Mouse (Mus musculus): ENCODE measurements around the gene Fbxw7. TPM values are rescaled to one million over a fixed set of nuclear protein-coding genes. Genes with fewer than 3 reads are reported as not detected.

The Fbxw7 gene
- polyA plus RNA-seq, 1 experiment, result 6.8 TPM

DNA sequence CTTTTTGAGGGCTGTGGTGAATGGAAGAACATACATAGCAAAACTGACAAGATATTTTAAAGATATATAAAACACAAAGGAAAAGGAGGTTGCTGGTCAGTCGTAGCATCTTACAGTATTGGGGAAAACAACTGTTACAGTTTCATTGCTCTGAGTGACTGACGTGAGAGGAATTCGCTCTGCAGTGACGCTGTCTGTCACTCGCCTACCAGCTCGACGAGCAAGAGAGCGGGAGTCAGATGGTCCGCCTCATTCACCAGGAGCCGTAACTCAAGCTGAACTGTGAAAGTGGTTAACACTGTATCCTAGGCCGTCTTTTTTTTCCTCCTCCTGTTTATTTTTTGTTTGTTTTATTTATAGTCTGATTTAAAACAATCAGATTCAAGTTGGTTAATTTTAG, 163.6 kb downstream of the Fbxw7 start:
- Histone ChIP-seq H3K4me2 (ENCODE audit: low read depth) (no peak overlapping the region), H3K27me3 (ENCODE audit: control insufficient read depth, insufficient read depth, insufficient read length) (no peaks in the 10 kb centered on the region), H3K36me3 (ENCODE audit: control insufficient read depth, insufficient read depth) (peaks cover 7% of the 10 kb centered on the region), H3K79me2 (ENCODE audit: control insufficient read depth, insufficient read depth) (no peaks in the 10 kb centered on the region), H3K4me3 (no peak overlapping the region), H3ac (ENCODE audit: control insufficient read depth, insufficient read length) (no peak overlapping the region)
- no peak for TF ChIP-seq POLR2AphosphoS2 (IDR thresholded peaks at IDR 0.05; ENCODE audit: insufficient read length, low read depth)
- no peak for TF ChIP-seq E2F4 (IDR thresholded peaks at IDR 0.05; ENCODE audit: insufficient read depth)
- TF ChIP-seq CEBPB (IDR thresholded peaks at IDR 0.05; ENCODE audit: insufficient read depth, poor library complexity, severe bottlenecking), result no peak
- no peak for TF ChIP-seq TCF3 (IDR thresholded peaks at IDR 0.05; ENCODE audit: insufficient read length, low read depth)
- no peak for TF ChIP-seq SRF (IDR thresholded peaks at IDR 0.05; ENCODE audit: control insufficient read depth, insufficient read length, low read depth)

DNA sequence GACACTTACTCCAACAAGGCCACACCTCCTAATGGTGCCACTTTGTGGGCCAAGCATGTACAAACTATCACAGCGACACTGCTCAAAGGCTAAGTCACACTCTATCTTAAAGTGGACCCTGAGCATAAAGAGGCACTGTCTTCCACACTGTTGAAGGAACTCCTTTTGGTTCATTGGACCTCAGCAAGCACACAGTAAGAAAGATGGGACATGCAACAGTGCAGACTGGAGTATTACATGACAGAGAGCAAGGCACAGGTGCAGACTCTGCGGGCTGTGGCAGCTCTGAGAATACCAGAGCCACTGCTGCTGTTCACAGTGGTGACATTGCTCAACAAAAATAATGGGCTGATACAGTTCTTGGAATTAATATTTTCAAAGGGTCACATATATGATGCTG, 165.1 kb downstream of the Fbxw7 start:
- Histone ChIP-seq H3K4me2 (ENCODE audit: low read depth) (no peak overlapping the region), H3K27me3 (ENCODE audit: control insufficient read depth, insufficient read depth, insufficient read length) (no peaks in the 10 kb centered on the region), H3ac (ENCODE audit: control insufficient read depth, insufficient read length) (no peak overlapping the region), H3K36me3 (ENCODE audit: control insufficient read depth, insufficient read depth) (peaks cover 5% of the 10 kb centered on the region), H3K4me3 (no peak overlapping the region), H3K79me2 (ENCODE audit: control insufficient read depth, insufficient read depth) (no peaks in the 10 kb centered on the region)
- TF ChIP-seq MYOD1 (IDR thresholded peaks at IDR 0.05; ENCODE audit: control insufficient read depth in 1 of 3, insufficient read length in 2 of 3, low read depth in 2 of 3) (no peak), TCF3 (IDR thresholded peaks at IDR 0.05; ENCODE audit: insufficient read length, low read depth) (no peak), POLR2A (IDR thresholded peaks at IDR 0.05; ENCODE audit: insufficient read length, low read depth) (no peak), USF1 (IDR thresholded peaks at IDR 0.05; ENCODE audit: low read depth) (no peak), POLR2AphosphoS2 (IDR thresholded peaks at IDR 0.05; ENCODE audit: insufficient read length, low read depth) (no peak), MAX (IDR thresholded peaks at IDR 0.05; ENCODE audit: low read depth) (no peak), TCF12 (IDR thresholded peaks at IDR 0.05; ENCODE audit: insufficient read depth, poor library complexity, severe bottlenecking) (no peak), SRF (IDR thresholded peaks at IDR 0.05; ENCODE audit: control insufficient read depth, insufficient read length, low read depth) (no peak), MYOG (IDR thresholded peaks at IDR 0.05; ENCODE audit: control insufficient read depth in 1 of 3, insufficient read depth in 1 of 3, insufficient read length in 2 of 3, low read depth in 2 of 3) (no peak), CEBPB (IDR thresholded peaks at IDR 0.05; ENCODE audit: insufficient read depth, poor library complexity, severe bottlenecking) (no peak), REST (IDR thresholded peaks at IDR 0.05; ENCODE audit: insufficient read depth, insufficient read length) (no peak), E2F4 (IDR thresholded peaks at IDR 0.05; ENCODE audit: insufficient read depth) (no peak)

DNA sequence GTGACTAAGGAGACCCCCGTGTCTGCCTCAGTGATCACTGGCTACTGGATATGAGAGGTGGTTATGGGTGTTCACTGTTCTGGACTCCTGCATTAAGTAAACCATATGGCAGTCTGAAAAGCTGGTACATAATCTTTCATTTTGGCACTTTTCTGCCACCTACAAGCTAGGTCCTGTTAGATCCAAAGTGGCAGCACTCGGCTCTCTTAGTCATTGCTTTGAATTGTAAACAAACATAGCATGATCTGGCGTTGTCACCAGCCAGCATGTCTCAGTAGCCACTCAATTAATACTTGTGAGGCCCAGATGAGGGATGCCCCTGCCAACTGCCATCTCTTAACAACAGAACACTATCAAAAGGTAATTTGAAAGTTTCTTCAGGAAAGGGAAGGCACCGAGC, 167.6 kb downstream of the Fbxw7 start:
- TF ChIP-seq USF1 (IDR thresholded peaks at IDR 0.05; ENCODE audit: low read depth) (no peak), MAX (IDR thresholded peaks at IDR 0.05; ENCODE audit: low read depth) (no peak), MYOG (IDR thresholded peaks at IDR 0.05; ENCODE audit: control insufficient read depth in 1 of 3, insufficient read depth in 1 of 3, insufficient read length in 2 of 3, low read depth in 2 of 3) (no peak)

DNA sequence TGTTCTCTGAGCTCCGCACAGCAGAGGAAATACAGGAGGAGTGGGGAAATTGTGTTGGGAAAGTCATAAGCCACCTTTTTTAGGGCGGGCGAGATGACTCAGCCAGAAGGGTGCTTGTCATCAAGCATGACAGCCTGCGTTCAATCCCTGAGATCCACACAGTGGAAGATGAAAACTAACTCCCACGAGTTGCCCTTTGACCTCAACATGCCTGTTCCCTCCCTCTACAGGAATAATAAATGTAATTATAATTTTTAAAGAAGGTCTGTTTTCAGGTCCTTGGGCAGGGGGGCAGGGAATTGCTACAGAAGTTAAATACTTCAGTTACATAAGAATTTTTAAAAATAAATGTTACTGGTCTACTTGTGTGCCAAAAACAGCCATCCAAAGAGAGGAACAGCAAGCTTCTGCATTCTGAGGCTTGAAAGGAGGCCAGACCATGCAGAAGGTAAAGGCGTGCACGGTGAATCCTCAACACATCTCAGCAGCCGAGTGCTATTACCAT, 170.1 kb downstream of the Fbxw7 start:
- no peak overlapping the region for H3K4me3 ChIP-seq
- no peak overlapping the region for H3K4me2 ChIP-seq (ENCODE audit: low read depth)
- H3K79me2 ChIP-seq (ENCODE audit: control insufficient read depth, insufficient read depth), result no peaks in the 10 kb centered on the region
- no peaks in the 10 kb centered on the region for H3K36me3 ChIP-seq (ENCODE audit: control insufficient read depth, insufficient read depth)
- no peaks in the 10 kb centered on the region for H3K27me3 ChIP-seq (ENCODE audit: control insufficient read depth, insufficient read depth, insufficient read length)
- no peak overlapping the region for H3ac ChIP-seq (ENCODE audit: control insufficient read depth, insufficient read length)
- TF ChIP-seq REST (IDR thresholded peaks at IDR 0.05; ENCODE audit: insufficient read depth, insufficient read length) (no peak), SRF (IDR thresholded peaks at IDR 0.05; ENCODE audit: control insufficient read depth, insufficient read length, low read depth) (no peak), POLR2A (IDR thresholded peaks at IDR 0.05; ENCODE audit: insufficient read length, low read depth) (no peak), POLR2AphosphoS2 (IDR thresholded peaks at IDR 0.05; ENCODE audit: insufficient read length, low read depth) (no peak), E2F4 (IDR thresholded peaks at IDR 0.05; ENCODE audit: insufficient read depth) (no peak), MAX (IDR thresholded peaks at IDR 0.05; ENCODE audit: low read depth) (no peak), TCF3 (IDR thresholded peaks at IDR 0.05; ENCODE audit: insufficient read length, low read depth) (no peak), USF1 (IDR thresholded peaks at IDR 0.05; ENCODE audit: low read depth) (no peak), CEBPB (IDR thresholded peaks at IDR 0.05; ENCODE audit: insufficient read depth, poor library complexity, severe bottlenecking) (no peak), MYOG (IDR thresholded peaks at IDR 0.05; ENCODE audit: control insufficient read depth in 1 of 3, insufficient read depth in 1 of 3, insufficient read length in 2 of 3, low read depth in 2 of 3) (no peak), MYOD1 (IDR thresholded peaks at IDR 0.05; ENCODE audit: control insufficient read depth in 1 of 3, insufficient read length in 2 of 3, low read depth in 2 of 3) (no peak), TCF12 (IDR thresholded peaks at IDR 0.05; ENCODE audit: insufficient read depth, poor library complexity, severe bottlenecking) (no peak)

More for the DNA sequence above, 167.6 kb downstream of the Fbxw7 start:
- H3K4me2 ChIP-seq (ENCODE audit: low read depth), result no peak overlapping the region
- no peaks in the 10 kb centered on the region for H3K36me3 ChIP-seq (ENCODE audit: control insufficient read depth, insufficient read depth)
- H3K27me3 ChIP-seq (ENCODE audit: control insufficient read depth, insufficient read depth, insufficient read length), result no peaks in the 10 kb centered on the region
- H3K79me2 ChIP-seq (ENCODE audit: control insufficient read depth, insufficient read depth), result no peaks in the 10 kb centered on the region
- H3K4me3 ChIP-seq, result no peak overlapping the region
- no peak overlapping the region for H3ac ChIP-seq (ENCODE audit: control insufficient read depth, insufficient read length)

DNA sequence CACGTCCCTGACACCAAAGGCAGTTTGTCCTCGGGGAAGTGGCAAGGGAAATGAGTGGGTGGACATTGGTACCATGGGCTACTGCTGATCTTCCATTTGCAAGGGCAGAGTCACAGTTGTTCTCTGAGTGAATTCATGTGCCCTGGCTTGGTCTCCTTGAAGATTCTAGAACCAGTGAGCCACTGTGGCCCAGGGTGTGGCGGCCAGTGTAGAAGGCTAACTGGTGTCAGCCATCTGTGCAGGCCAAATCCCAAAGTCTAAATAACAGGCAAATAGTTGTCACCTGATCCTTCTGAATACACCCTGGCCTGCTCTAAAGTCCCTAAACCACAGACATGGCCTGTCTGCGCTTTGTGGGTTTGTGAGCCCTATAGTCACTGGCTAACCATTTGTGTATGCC, 173.8 kb downstream of the Fbxw7 start:
- Histone ChIP-seq H3K4me3 (no peak overlapping the region), H3K4me2 (ENCODE audit: low read depth) (peak overlapping the region; percentile 38), H3K27me3 (ENCODE audit: control insufficient read depth, insufficient read depth, insufficient read length) (no peaks in the 10 kb centered on the region), H3K36me3 (ENCODE audit: control insufficient read depth, insufficient read depth) (no peaks in the 10 kb centered on the region), H3ac (ENCODE audit: control insufficient read depth, insufficient read length) (no peak overlapping the region), H3K79me2 (ENCODE audit: control insufficient read depth, insufficient read depth) (no peaks in the 10 kb centered on the region)
- TF ChIP-seq MYOD1 (IDR thresholded peaks at IDR 0.05; ENCODE audit: control insufficient read depth in 1 of 3, insufficient read length in 2 of 3, low read depth in 2 of 3) (peak in 2 of 3 experiments; percentile 38 to 68), SRF (IDR thresholded peaks at IDR 0.05; ENCODE audit: control insufficient read depth, insufficient read length, low read depth) (no peak), USF1 (IDR thresholded peaks at IDR 0.05; ENCODE audit: low read depth) (no peak), MYOG (IDR thresholded peaks at IDR 0.05; ENCODE audit: control insufficient read depth in 1 of 3, insufficient read depth in 1 of 3, insufficient read length in 2 of 3, low read depth in 2 of 3) (peak in 2 of 3 experiments; percentile 23 to 82)
